Mouse (Mus musculus): ENCODE measurements around the gene Pip4k2a.

DNA sequence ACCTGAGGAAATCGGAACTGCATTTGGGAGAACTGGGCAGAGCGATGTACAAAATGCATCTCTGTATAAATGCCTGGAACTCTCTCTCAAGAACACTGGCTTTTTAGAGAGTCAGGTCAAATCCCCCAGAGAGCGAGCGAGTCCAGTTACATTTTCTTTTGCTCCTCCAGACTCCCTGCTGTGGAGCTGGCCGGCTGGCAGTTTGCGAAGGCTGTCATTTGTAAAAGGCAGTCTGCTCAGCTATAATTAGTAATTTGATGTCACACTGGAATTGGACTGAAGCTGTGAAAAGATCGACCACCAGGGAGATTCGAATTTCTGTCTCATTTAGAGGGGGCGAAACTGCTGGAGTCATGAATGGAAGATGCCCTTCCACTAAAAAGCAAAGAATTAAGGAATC, 137.2 kb downstream of the Pip4k2a start:
- no peak for TF ChIP-seq CTCF (IDR thresholded peaks at IDR 0.05; ENCODE audit: insufficient read depth, low read length)
- TF ChIP-seq POLR2A (IDR thresholded peaks at IDR 0.05; ENCODE audit: borderline replicate concordance, extremely low read depth, low read depth, low read length): no peak

Data from lung, adult 2 months (tissue).